Mouse (Mus musculus): ENCODE measurements around the gene Dnmt3a. TPM values are rescaled to one million over a fixed set of nuclear protein-coding genes. Genes with fewer than 3 reads are reported as not detected.

The Dnmt3a gene
- total and polyA plus RNA-seq, 3 experiments, result 15.9 to 34.4 TPM; not detected in 1

GRCm38 (mm10) chr12:3791732-3792131 lies 14.1 kb upstream of the Dnmt3a start (continued):
- no peak for TF ChIP-seq TCF12 (IDR thresholded peaks at IDR 0.05; ENCODE audit: low read depth, low read length)
- no peak for TF ChIP-seq EP300 (IDR thresholded peaks at IDR 0.05; ENCODE audit: low read depth in 1 of 2, low read length in 2 of 2)

- DNase-seq (ENCODE audit: low read depth, low spot score), result peak; percentile 33
- TF ChIP-seq BHLHE40 (IDR thresholded peaks at IDR 0.05; ENCODE audit: borderline replicate concordance, low read depth, low read length), result no peak
- Histone ChIP-seq H3K9me3 (replicated peaks; ENCODE audit: insufficient read depth, low read length) (no peaks in the 10 kb centered on the region), H3K4me3 (ENCODE audit: control insufficient read depth in 1 of 2, insufficient read depth in 1 of 2, low read depth in 2 of 2, low read length in 2 of 2) (peak overlapping the region; percentile 64 to 80), H3K36me3 (ENCODE audit: control insufficient read depth in 1 of 2, insufficient read depth in 2 of 2, low read length in 2 of 2) (no peaks in the 10 kb centered on the region), H3K27me3 (ENCODE audit: control insufficient read depth in 1 of 2, insufficient read depth in 2 of 2, low read length in 2 of 2) (no peaks in the 10 kb centered on the region), H3K79me2 (ENCODE audit: control insufficient read depth, insufficient read depth, low read length, poor library complexity) (no peaks in the 10 kb centered on the region), H3K4me1 (ENCODE audit: control insufficient read depth in 1 of 2, insufficient read depth in 2 of 2, low read length in 2 of 2) (peaks cover 0 to 8% of the 10 kb centered on the region in 2 experiments; a peak in 2 of 4 replicates), H3K27ac (ENCODE audit: control insufficient read depth, low read depth, low read length) (no peak overlapping the region), H3K9ac (ENCODE audit: control insufficient read depth, low read depth, low read length, poor library complexity, severe bottlenecking) (peak overlapping the region; percentile 54)
These were observed 13.6 kb upstream of the Dnmt3a start for GRCm38 (mm10) chr12:3792248-3792647.

GRCm38 (mm10) chr12:3795569-3795968 lies 10.2 kb upstream of the Dnmt3a start:
- H3K27ac ChIP-seq (ENCODE audit: control insufficient read depth, low read depth, low read length), result no peak overlapping the region
- H3K4me3 ChIP-seq (ENCODE audit: control insufficient read depth in 1 of 2, insufficient read depth in 1 of 2, low read depth in 2 of 2, low read length in 2 of 2), result no peak overlapping the region
- H3K79me2 ChIP-seq (ENCODE audit: control insufficient read depth, insufficient read depth, low read length, poor library complexity), result no peaks in the 10 kb centered on the region
- 0 out of 4 replicates have a peak, but pooled peaks cover 0 to 2% of the 10 kb centered on the region in 2 experiments for H3K27me3 ChIP-seq (ENCODE audit: control insufficient read depth in 1 of 2, insufficient read depth in 2 of 2, low read length in 2 of 2)
- no peaks in the 10 kb centered on the region for H3K9me3 ChIP-seq (replicated peaks; ENCODE audit: insufficient read depth, low read length)
- no peaks in the 10 kb centered on the region for H3K36me3 ChIP-seq (ENCODE audit: control insufficient read depth in 1 of 2, insufficient read depth in 2 of 2, low read length in 2 of 2)
- peaks cover 0 to 8% of the 10 kb centered on the region in 2 experiments; a peak in 2 of 4 replicates for H3K4me1 ChIP-seq (ENCODE audit: control insufficient read depth in 1 of 2, insufficient read depth in 2 of 2, low read length in 2 of 2)
- H3K9ac ChIP-seq (ENCODE audit: control insufficient read depth, low read depth, low read length, poor library complexity, severe bottlenecking), result no peak overlapping the region
- peak; percentile 59; the same call in 1 of the 2 replicates for TF ChIP-seq GATA1 (IDR thresholded peaks at IDR 0.05; ENCODE audit: low read depth, low read length)
- no peak for TF ChIP-seq GABPA (IDR thresholded peaks at IDR 0.05; ENCODE audit: low read depth, low read length)
- no peak for TF ChIP-seq USF1 (IDR thresholded peaks at IDR 0.05; ENCODE audit: low read depth, low read length)
- peak; percentile 49 for TF ChIP-seq TCF12 (IDR thresholded peaks at IDR 0.05; ENCODE audit: low read depth, low read length)
- TF ChIP-seq EP300 (IDR thresholded peaks at IDR 0.05; ENCODE audit: low read depth in 1 of 2, low read length in 2 of 2), result peak; percentile 23 to 77; a peak in 3 of 4 replicates
- TF ChIP-seq POLR2AphosphoS2 (IDR thresholded peaks at IDR 0.05; ENCODE audit: low read length), result no peak
- 0 out of 2 replicates have a peak, but pooled peaks have one; percentile 21 for TF ChIP-seq ETS1 (IDR thresholded peaks at IDR 0.05; ENCODE audit: low read depth, low read length)
- TF ChIP-seq MYC (IDR thresholded peaks at IDR 0.05; ENCODE audit: low read depth, low read length), result no peak
- no peak for TF ChIP-seq MAX (IDR thresholded peaks at IDR 0.05; ENCODE audit: low read length)
- TF ChIP-seq RAD21 (IDR thresholded peaks at IDR 0.05; ENCODE audit: low read depth, low read length), result no peak
- TF ChIP-seq CHD1 (IDR thresholded peaks at IDR 0.05; ENCODE audit: low read depth, low read length), result no peak
- peak; percentile 99 for TF ChIP-seq RCOR1 (IDR thresholded peaks at IDR 0.05; ENCODE audit: low read depth, low read length)
- no peak for TF ChIP-seq MYB (IDR thresholded peaks at IDR 0.05; ENCODE audit: low read depth, low read length)
- TF ChIP-seq MXI1 (IDR thresholded peaks at IDR 0.05; ENCODE audit: low read depth, low read length), result no peak
- peak; percentile 63; the same call in 1 of the 2 replicates for TF ChIP-seq ZMIZ1 (IDR thresholded peaks at IDR 0.05; ENCODE audit: low read depth, low read length)
- TF ChIP-seq TAL1 (IDR thresholded peaks at IDR 0.05; ENCODE audit: low read length), result peak; percentile 55; the same call in 1 of the 2 replicates
- DNase-seq (ENCODE audit: low read depth, low spot score), result peak; percentile 65

Measured in MEL (cell line).